Mouse (Mus musculus) stomach, postnatal 0 days (tissue): ENCODE results near the gene Pde2a.

ENCODE experiments used
- CTCF ChIP-seq: IDR thresholded peaks from 2 replicates; pipeline ENCODE4 v1.5.1; 2016; ENCODE audit warnings: antibody characterized with exemption, low read depth, mild to moderate bottlenecking, moderate library complexity
- EP300 ChIP-seq: optimal IDR thresholded peaks from 2 replicates; pipeline ENCODE3; 2016; ENCODE audit warnings: antibody characterized with exemption

GRCm38 (mm10) chr7:101459305-101459813 is 37.9 kb downstream of the Pde2a start:
- TF ChIP-seq EP300 (no peak), CTCF (no peak)
